ENCODE assay signal across 8 mouse cellular contexts in the genomic region with DNA sequence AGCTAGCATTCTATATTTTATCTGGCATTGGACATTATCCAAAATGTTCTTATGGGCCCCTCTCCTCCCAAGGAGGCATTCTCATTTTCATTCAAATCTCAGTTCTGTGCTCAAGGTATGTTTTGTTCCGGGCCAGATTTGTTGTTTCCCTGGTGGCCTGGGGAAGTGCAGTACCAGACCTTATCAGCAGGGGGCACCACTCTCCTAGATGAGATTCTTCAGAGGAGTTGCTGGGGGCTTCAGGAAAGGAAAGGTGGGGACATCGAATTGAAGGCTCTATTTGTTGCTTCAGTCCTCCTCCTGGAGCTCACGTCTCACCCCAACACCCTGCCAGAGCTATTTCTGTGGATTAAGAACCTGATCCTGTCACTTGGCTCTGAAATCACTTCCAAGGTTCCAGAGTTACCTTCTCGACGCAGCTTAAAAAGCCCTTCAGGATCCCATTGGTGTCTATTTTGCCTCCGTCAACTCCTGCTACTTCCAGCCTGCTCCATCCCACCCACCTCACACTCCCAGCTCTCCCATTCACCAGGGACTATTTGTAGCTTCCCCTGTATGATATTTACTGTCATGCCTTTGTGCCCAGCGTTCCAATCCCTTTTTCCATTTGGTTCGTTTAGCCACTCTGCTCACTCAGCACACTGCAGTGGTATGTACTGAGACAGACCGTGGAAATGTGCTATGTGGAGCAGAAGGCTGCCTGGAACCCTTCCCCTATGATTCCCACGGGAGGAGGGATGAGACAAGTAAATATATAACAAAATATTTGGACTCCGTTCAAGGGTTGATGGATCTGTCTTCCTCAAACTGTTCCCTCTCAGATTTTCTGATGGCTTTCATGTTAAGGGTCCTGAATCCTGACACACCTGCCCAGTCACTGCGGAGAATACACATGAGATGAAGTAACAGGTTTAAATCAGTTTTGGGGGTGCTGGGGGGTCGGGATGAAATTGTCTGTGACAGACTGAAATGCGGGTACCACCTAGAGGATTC. TPM values are rescaled to one million over a fixed set of nuclear protein-coding genes. Genes with fewer than 3 reads are reported as not detected.
DNase-seq lines count a peak whose midpoint lies in the region; ATAC-seq and TF ChIP-seq lines count a peak whose summit lies in the region.

No protein-coding gene starts in this region.

- H3K9me3 ChIP-seq in forebrain, embryonic 15.5 days = no peaks in the 10 kb centered on the region
- no peaks in the 10 kb centered on the region for H3K9me3 ChIP-seq in limb, embryonic 14.5 days (ENCODE audit: control insufficient read depth, low read length)

- peak overlapping the region; percentile 34 for H3K27ac ChIP-seq in forebrain, embryonic 15.5 days (replicated peaks)
- H3K27ac ChIP-seq in limb, embryonic 14.5 days (replicated peaks; ENCODE audit: low read depth, low read length) = no peak overlapping the region

- no peak for TF ChIP-seq POLR2A in limb, embryonic 14.5 days (IDR thresholded peaks at IDR 0.05; ENCODE audit: borderline replicate concordance, extremely low read depth, insufficient read depth, insufficient read length)

- no peak for ATAC-seq in forebrain, embryonic 15.5 days (replicated peaks)
- no peak for ATAC-seq in limb, embryonic 14.5 days (ENCODE audit: low FRiP score, low read depth)

- peak; percentile 59 for DNase-seq in ovary, postnatal 10 days (ENCODE audit: low spot score)
- no peak for DNase-seq in ovary, adult 18-20 months (ENCODE audit: low spot score)
- DNase-seq in c-Kit-positive CD71-positive TER-119-positive erythroid progenitor cells, embryonic 14.5 days (ENCODE audit: low spot score) = peak; percentile 50
- DNase-seq in heart, postnatal 36 days = peak; percentile 79 to 91
- peak; percentile 60 for DNase-seq in limb, embryonic 14.5 days (ENCODE audit: low spot score)
- DNase-seq in ovary, postnatal 14 days (ENCODE audit: low spot score) = peak; percentile 82
- DNase-seq in thymus, postnatal 36 days = peak; percentile 63 to 75

- WGBS in forebrain, embryonic 15.5 days = 45% methylated on average over 14 of the region's 14 CpGs
- 56% methylated on average over 14 of the region's 14 CpGs for WGBS in limb, embryonic 14.5 days

- no peak overlapping the region for H3K4me2 ChIP-seq in forebrain, embryonic 15.5 days (replicated peaks)
- no peak overlapping the region for H3K4me2 ChIP-seq in limb, embryonic 14.5 days (replicated peaks; ENCODE audit: low read depth, low read length, severe bottlenecking)

- H3K36me3 ChIP-seq in forebrain, embryonic 15.5 days = no peaks in the 10 kb centered on the region
- no peaks in the 10 kb centered on the region for H3K36me3 ChIP-seq in limb, embryonic 14.5 days (ENCODE audit: control insufficient read depth, insufficient read depth, low read length)

- intact Hi-C loops in heart, postnatal 36 days (cut with DNase I) = loop anchor here (1.0 to 10.0 kb wide), 3 partner anchors 34 to 123 kb away; no protein-coding TSS in a partner anchor

- H3K4me1 ChIP-seq in forebrain, embryonic 15.5 days = peaks cover 37% of the 10 kb centered on the region
- H3K4me1 ChIP-seq in limb, embryonic 14.5 days (ENCODE audit: control insufficient read depth, insufficient read depth, low read length) = 0 out of 2 replicates have a peak, but pooled peaks cover 4% of the 10 kb centered on the region

- H3K27me3 ChIP-seq in forebrain, embryonic 15.5 days = no peaks in the 10 kb centered on the region
- H3K27me3 ChIP-seq in limb, embryonic 14.5 days (ENCODE audit: control insufficient read depth, insufficient read depth, low read length) = no peaks in the 10 kb centered on the region

- no peak overlapping the region for H3K9ac ChIP-seq in forebrain, embryonic 15.5 days (replicated peaks)
- H3K9ac ChIP-seq in limb, embryonic 14.5 days (ENCODE audit: low read depth, low read length, severe bottlenecking) = no peak overlapping the region

- H3K4me3 ChIP-seq in forebrain, embryonic 15.5 days = no peak overlapping the region
- no peak overlapping the region for H3K4me3 ChIP-seq in limb, embryonic 14.5 days (replicated peaks; ENCODE audit: low read length)

RNA-seq across cellular contexts. Expression of gene Slc35b1, which starts 13.6 kb away (rescaled TPM):
- polyA plus RNA-seq in forebrain, embryonic 15.5 days (2015; fragmentation: Nextera tagmentation; extraction: Ambion mirVana) = 150 and 155 TPM in 2 replicates
- 10 to 100 TPM; 35.7 to 37.6 TPM for total RNA-seq in heart, postnatal 36 days (2021)
- 98.1 and 116 TPM in 2 replicates for polyA plus RNA-seq in limb, embryonic 14.5 days (2012; rRNA removed)
- polyA plus RNA-seq in limb, embryonic 14.5 days (2014; fragmentation: Nextera tagmentation; extraction: Ambion mirVana) = 110 and 117 TPM in 2 replicates

RNA-seq across cellular contexts. Expression of gene Spop, which starts 15.7 kb away (rescaled TPM):
- polyA plus RNA-seq in forebrain, embryonic 15.5 days (2015; fragmentation: Nextera tagmentation; extraction: Ambion mirVana) = 221 and 226 TPM in 2 replicates
- total RNA-seq in heart, postnatal 36 days (2021) = 100 to 1,000 TPM; 175 to 193 TPM
- 45.1 and 51.3 TPM in 2 replicates for polyA plus RNA-seq in limb, embryonic 14.5 days (2012; rRNA removed)
- polyA plus RNA-seq in limb, embryonic 14.5 days (2014; fragmentation: Nextera tagmentation; extraction: Ambion mirVana) = 92.7 and 98.2 TPM in 2 replicates
